Mouse (Mus musculus) mouse embryonic stem cell (cell line): ENCODE results near the gene Ywhag.

ENCODE experiments used
- in situ Hi-C, 2 experiments: fragments of 300-500 bp; cut with MboI; formaldehyde crosslinking; loops; 1 replicate in 1 of 2; 3 replicates in 1 of 2; pipeline ENCODE4 v1.14.3; 2019 to 2020; ENCODE audit warnings: low sequenced_read_pairs in 2 of 2, low pct_unique_long_range_greater_than_20kb in 1 of 2, mixed read lengths in 1 of 2; ENCODE audit not compliant: unreplicated experiment in 1 of 2

Ywhag gene

GRCm38 (mm10) chr5:135869661-135870423 lies 64.6 kb downstream of the Ywhag start:
- in situ Hi-C loops: no loop called here

- in situ Hi-C loops: no loop called here
These were observed 65.8 kb downstream of the Ywhag start for GRCm38 (mm10) chr5:135868653-135869052.

- in situ Hi-C loops: no loop called here
These were observed 66.5 kb downstream of the Ywhag start for GRCm38 (mm10) chr5:135867637-135868593.

- in situ Hi-C loops: no loop called here
These were observed 67.8 kb downstream of the Ywhag start for GRCm38 (mm10) chr5:135866662-135867061.
